Mouse (Mus musculus) left cerebral cortex, adult 18-20 months (tissue): ENCODE measurements around the gene Sv2c. TPM values are rescaled to one million over a fixed set of nuclear protein-coding genes. Genes with fewer than 3 reads are reported as not detected.
"Not testable (repeated sequence)": the region's sequence is repeated elsewhere in the genome, so short reads cannot be mapped to it uniquely, and the experiment has no call there.

Source experiments
- DNase-seq, 2 experiments: peaks; one replicate each; pipeline ENCODE4 v3.0.0; 2021 to 2022; ENCODE audit warnings: low spot score in 2 of 2, mixed read lengths in 1 of 2
- total RNA-seq, 2 experiments: library from RNA; stranded (reverse); gene quantifications; 2 replicates each; pipeline ENCODE4 v1.2.3; 2021

Sv2c gene
- total RNA-seq, 2 experiments from 2014 or later, result 31.9 to 34.5 TPM

GRCm38 (mm10) chr13:95973368-95973958, 158.9 kb downstream of the Sv2c start:
- peak; percentile 73 to 76 for DNase-seq

GRCm38 (mm10) chr13:95968031-95968430, 164.3 kb downstream of the Sv2c start:
- DNase-seq, result not testable (repeated sequence)

GRCm38 (mm10) chr13:95966791-95967190, 165.6 kb downstream of the Sv2c start:
- no peak for DNase-seq

- DNase-seq, result no peak
These were observed 166.8 kb downstream of the Sv2c start for GRCm38 (mm10) chr13:95965596-95965995.

GRCm38 (mm10) chr13:95965162-95965561, 167.2 kb downstream of the Sv2c start:
- no peak for DNase-seq

GRCm38 (mm10) chr13:95964226-95964625, 168.2 kb downstream of the Sv2c start:
- DNase-seq, result no peak

- no peak for DNase-seq
These were observed 168.7 kb downstream of the Sv2c start for GRCm38 (mm10) chr13:95963671-95964070.

- no peak for DNase-seq
These were observed 170.5 kb downstream of the Sv2c start for GRCm38 (mm10) chr13:95961905-95962304.

GRCm38 (mm10) chr13:95961191-95961791, 171.1 kb downstream of the Sv2c start:
- DNase-seq, result peak; percentile 53 to 75

GRCm38 (mm10) chr13:95960477-95961185, 171.7 kb downstream of the Sv2c start:
- DNase-seq, result no peak

GRCm38 (mm10) chr13:95959651-95960476, 172.5 kb downstream of the Sv2c start:
- DNase-seq, result no peak

- DNase-seq, result no peak
These were observed 175.2 kb downstream of the Sv2c start for GRCm38 (mm10) chr13:95957134-95957533.

GRCm38 (mm10) chr13:95956327-95956781, 176.0 kb downstream of the Sv2c start:
- no peak for DNase-seq

GRCm38 (mm10) chr13:95955204-95955603, 177.2 kb downstream of the Sv2c start:
- DNase-seq, result no peak

GRCm38 (mm10) chr13:95953636-95954035, 178.7 kb downstream of the Sv2c start:
- DNase-seq, result no peak

GRCm38 (mm10) chr13:95952263-95952662, 180.1 kb downstream of the Sv2c start:
- DNase-seq, result no peak

- DNase-seq, result no peak
These were observed 181.1 kb downstream of the Sv2c start for GRCm38 (mm10) chr13:95951098-95951894.

- no peak for DNase-seq
These were observed 181.8 kb downstream of the Sv2c start for GRCm38 (mm10) chr13:95950434-95951091.

GRCm38 (mm10) chr13:95949356-95949755, 183.0 kb downstream of the Sv2c start:
- no peak for DNase-seq

- DNase-seq, result no peak
These were observed 183.6 kb downstream of the Sv2c start for GRCm38 (mm10) chr13:95948821-95949220.
